Comparison of ENCODE assay signal across 7 mouse cellular contexts in genomic region chr9:74952106-74952505, GRCm38 (mm10). TPM values are rescaled to one million over a fixed set of nuclear protein-coding genes. Genes with fewer than 3 reads are reported as not detected.
DNase-seq lines count a peak whose midpoint lies in the region; ATAC-seq lines count a peak whose summit lies in the region.

No protein-coding gene starts in this region.

- WGBS in neural tube, embryonic 11.5 days = 66% methylated on average over 5 of the region's 5 CpGs
- 47% methylated on average over 5 of the region's 5 CpGs for WGBS in stomach, embryonic 14.5 days

- no peaks in the 10 kb centered on the region for H3K36me3 ChIP-seq in neural tube, embryonic 11.5 days (ENCODE audit: control insufficient read depth, insufficient read depth, low read length)
- H3K36me3 ChIP-seq in stomach, embryonic 14.5 days (ENCODE audit: control insufficient read depth, insufficient read depth, low read length) = no peaks in the 10 kb centered on the region

- no peak; the same call in 1 of the 2 replicates for ATAC-seq in neural tube, embryonic 11.5 days (ENCODE audit: insufficient read depth, low FRiP score, low TSS enrichment)
- ATAC-seq in stomach, embryonic 14.5 days (ENCODE audit: insufficient number of reproducible peaks, insufficient read depth, low FRiP score, low read depth) = no peak

- no peak overlapping the region for H3K9ac ChIP-seq in neural tube, embryonic 11.5 days (ENCODE audit: low read length)
- no peak overlapping the region; the same call in 1 of the 2 replicates for H3K9ac ChIP-seq in stomach, embryonic 14.5 days (replicated peaks; ENCODE audit: low read depth, low read length)

- DNase-seq in neural tube, embryonic 11.5 days (ENCODE audit: low spot score) = peak; percentile 20
- no peak for DNase-seq in neural tube, embryonic 10.5 days (ENCODE audit: extremely low spot score, low spot score)
- DNase-seq in c-Kit-positive CD71-negative TER-119-negative erythroid progenitor cells, embryonic 14.5 days (ENCODE audit: low read depth) = peak; percentile 19
- DNase-seq in heart, postnatal 4 days = peak; percentile 30
- DNase-seq in lung, postnatal 10 days = peak; percentile 62
- no peak for DNase-seq in thymus, postnatal 4 days

- H3K4me3 ChIP-seq in neural tube, embryonic 11.5 days (ENCODE audit: low read depth, low read length) = peak overlapping the region; percentile 77
- peak overlapping the region; percentile 64 for H3K4me3 ChIP-seq in stomach, embryonic 14.5 days (ENCODE audit: low read depth, low read length)

- H3K27me3 ChIP-seq in neural tube, embryonic 11.5 days (ENCODE audit: control insufficient read depth, insufficient read depth, low read length) = no peaks in the 10 kb centered on the region
- no peaks in the 10 kb centered on the region for H3K27me3 ChIP-seq in stomach, embryonic 14.5 days (ENCODE audit: control insufficient read depth, insufficient read depth, low read length)

- no peak overlapping the region for H3K27ac ChIP-seq in neural tube, embryonic 11.5 days (ENCODE audit: low read depth, low read length)
- H3K27ac ChIP-seq in stomach, embryonic 14.5 days (ENCODE audit: low read length) = 0 out of 2 replicates have a peak overlapping the region, but pooled peaks have one; percentile 82

- peak overlapping the region; percentile 91 for H3K4me2 ChIP-seq in neural tube, embryonic 11.5 days (ENCODE audit: low read depth)
- peak overlapping the region; percentile 66 for H3K4me2 ChIP-seq in stomach, embryonic 14.5 days (replicated peaks; ENCODE audit: low read depth, low read length)

- peaks cover 3% of the 10 kb centered on the region for H3K4me1 ChIP-seq in neural tube, embryonic 11.5 days (ENCODE audit: control insufficient read depth, insufficient read depth, low read length)
- H3K4me1 ChIP-seq in stomach, embryonic 14.5 days (ENCODE audit: control insufficient read depth, insufficient read depth, low read length) = peaks cover 10% of the 10 kb centered on the region; the same call in 1 of the 2 replicates

- H3K9me3 ChIP-seq in neural tube, embryonic 11.5 days (ENCODE audit: control insufficient read depth, low read length) = no peaks in the 10 kb centered on the region
- H3K9me3 ChIP-seq in stomach, embryonic 14.5 days (ENCODE audit: control insufficient read depth, low read depth, low read length) = no peaks in the 10 kb centered on the region

RNA-seq across cellular contexts. Expression of gene Fam214a, which starts 0.6 kb away (rescaled TPM):
- polyA plus RNA-seq in neural tube, embryonic 11.5 days (2014; fragmentation: Nextera tagmentation; extraction: Ambion mirVana) = 13.6 and 14.8 TPM in 2 replicates
- 10 to 100 TPM; 13.3 to 15.9 TPM for total RNA-seq in heart, postnatal 4 days (2021)
- 14.2 and 15.0 TPM in 2 replicates for polyA plus RNA-seq in stomach, embryonic 14.5 days (2014; fragmentation: Nextera tagmentation; extraction: Ambion mirVana)

Comparison
In these comparisons a context has a peak if more than half of its experiments do, and no peak if none do; other contexts are left out.
1. DNase-seq: peak in neural tube, embryonic 11.5 days (single experiment), c-Kit-positive CD71-negative TER-119-negative erythroid progenitor cells, embryonic 14.5 days (single experiment), heart, postnatal 4 days (single experiment) and lung, postnatal 10 days (single experiment); none in neural tube, embryonic 10.5 days (single experiment) and thymus, postnatal 4 days (single experiment).